Mouse (Mus musculus) adrenal gland, postnatal 4 days (tissue): Measurements from ENCODE around the gene Pcgf6. TPM values are rescaled to one million over a fixed set of nuclear protein-coding genes. Genes with fewer than 3 reads are reported as not detected.
"Not testable (repeated sequence)": the region's sequence is repeated elsewhere in the genome, so short reads cannot be mapped to it uniquely, and the experiment has no call there.

ENCODE experiments used
- DNase-seq, 2 experiments: peaks; one replicate each; pipeline ENCODE4 v3.0.0; 2021 to 2022; ENCODE audit warnings: low spot score in 2 of 2, mixed read lengths in 2 of 2
- total RNA-seq, 2 experiments: library from RNA; stranded (reverse); gene quantifications; 2 replicates each; pipeline ENCODE4 v1.2.3; 2021

Pcgf6 gene
- total RNA-seq, 2 experiments from 2014 or later, result 13.9 to 16.8 TPM

- no peak for DNase-seq
Measured at GRCm38 (mm10) chr19:46999753-47000152, 51.0 kb downstream of the Pcgf6 start.

GRCm38 (mm10) chr19:46998953-46999352 is 51.8 kb downstream of the Pcgf6 start:
- no peak for DNase-seq

GRCm38 (mm10) chr19:46998168-46998870 is 52.4 kb downstream of the Pcgf6 start:
- DNase-seq, result no peak

- no peak for DNase-seq
Measured at GRCm38 (mm10) chr19:46996095-46996494, 54.6 kb downstream of the Pcgf6 start.

- DNase-seq, result not testable (repeated sequence)
Measured at GRCm38 (mm10) chr19:46992329-46992728, 58.4 kb downstream of the Pcgf6 start.

- peak; percentile 68 to 73 for DNase-seq
Measured at GRCm38 (mm10) chr19:46991145-46991544, 59.6 kb downstream of the Pcgf6 start.

- DNase-seq, result not testable (repeated sequence)
Measured at GRCm38 (mm10) chr19:46990625-46991024, 60.1 kb downstream of the Pcgf6 start.

- no peak for DNase-seq
Measured at GRCm38 (mm10) chr19:46990153-46990518, 60.6 kb downstream of the Pcgf6 start.

- no peak for DNase-seq
Measured at GRCm38 (mm10) chr19:46989479-46990152, 61.1 kb downstream of the Pcgf6 start.

- DNase-seq, result no peak
Measured at GRCm38 (mm10) chr19:46988231-46989087, 62.2 kb downstream of the Pcgf6 start.

GRCm38 (mm10) chr19:46987646-46988045 is 63.1 kb downstream of the Pcgf6 start:
- no peak for DNase-seq

- DNase-seq, result no peak
Measured at GRCm38 (mm10) chr19:46984726-46985622, 65.7 kb downstream of the Pcgf6 start.

- no peak for DNase-seq
Measured at GRCm38 (mm10) chr19:46983966-46984380, 66.7 kb downstream of the Pcgf6 start.

Other genes with a start within 250 kb of the Pcgf6 start
- 10 to 100 TPM; 15.5 to 23.5 TPM for gene Ina, start 36.2 kb downstream of the Pcgf6 start, total RNA-seq
- 100 to 1,000 TPM; 106 to 107 TPM for gene Nt5c2, start 35.8 kb downstream of the Pcgf6 start, total RNA-seq
- gene Taf5, start 16.8 kb upstream of the Pcgf6 start, total RNA-seq, result 1 to 10 TPM; 5.1 to 5.6 TPM
- gene Usmg5, start 39.7 kb upstream of the Pcgf6 start, total RNA-seq, result 100 to 1,000 TPM; 584 to 643 TPM
- gene Pdcd11, start 39.9 kb upstream of the Pcgf6 start, total RNA-seq, result 10 to 100 TPM; 25.1 to 28.2 TPM
- gene Calhm2, start 87.4 kb upstream of the Pcgf6 start, total RNA-seq, result 1 to 10 TPM; 5.3 to 5.4 TPM
- not detected for gene Calhm1, start 93.3 kb upstream of the Pcgf6 start, total RNA-seq
- not detected for gene Calhm3, start 106.9 kb upstream of the Pcgf6 start, total RNA-seq
- 10 to 100 TPM; 24.8 to 27.3 TPM for gene Neurl1a, start 127.9 kb upstream of the Pcgf6 start, total RNA-seq